Mouse (Mus musculus) lung, adult 2 months (tissue): ENCODE measurements around the gene Cdk18.

Experiments
- CTCF ChIP-seq: fragments of 200-500 bp; IDR thresholded peaks from 2 replicates; pipeline ENCODE4 v1.5.1; 2011; ENCODE audit warnings: mild to moderate bottlenecking, low read length, control low read depth; ENCODE audit not compliant: insufficient read depth
- POLR2A ChIP-seq: fragments of 200-500 bp; IDR thresholded peaks from 2 replicates; pipeline ENCODE4 v1.6.1; 2011; ENCODE audit warnings: low read depth, mild to moderate bottlenecking, control low read depth, low read length, borderline replicate concordance; ENCODE audit errors: extremely low read depth

GRCm38 (mm10) chr1:132101953-132102697, 37.4 kb downstream of the Cdk18 start:
- TF ChIP-seq POLR2A (no peak), CTCF (no peak)
